Mouse (Mus musculus): ENCODE data around the gene Ceacam1. TPM values are rescaled to one million over a fixed set of nuclear protein-coding genes. Genes with fewer than 3 reads are reported as not detected.

Gene Ceacam1
- total RNA-seq, 4 experiments from 2014 or later = 8.5 to 24.4 (median 17.2) TPM

Other genes with a start within 250 kb of the Ceacam1 start
- gene Gsk3a, start 239.8 kb downstream of the Ceacam1 start, total RNA-seq (2022) = 100 to 1,000 TPM in 3 of 4 experiments, 10 to 100 TPM in 1; 99.2 to 107 (median 104) TPM
- gene Erf, start 226.8 kb downstream of the Ceacam1 start, total RNA-seq (2022) = 10 to 100 TPM; 23.6 to 29.4 (median 27.2) TPM
- 100 to 1,000 TPM; 118 to 195 (median 151) TPM for gene Cic, start 209.9 kb downstream of the Ceacam1 start, total RNA-seq (2022)
- 10 to 100 TPM; 34.0 to 48.5 (median 42.5) TPM for gene Pafah1b3, start 179.6 kb downstream of the Ceacam1 start, total RNA-seq (2022)
- not detected for gene Prr19, start 176.2 kb downstream of the Ceacam1 start, total RNA-seq (2022)
- 1 to 10 TPM; 1.8 to 4.8 (median 4.5) TPM for gene Tmem145, start 171.5 kb downstream of the Ceacam1 start, total RNA-seq (2022)
- gene Megf8, start 160.4 kb downstream of the Ceacam1 start, total RNA-seq (2022) = 10 to 100 TPM; 62.4 to 82.4 (median 71.7) TPM
- gene Cnfn, start 107.9 kb downstream of the Ceacam1 start, total RNA-seq (2022) = not detected
- gene Lipe, start 78.9 kb downstream of the Ceacam1 start, total RNA-seq (2022) = 100 to 1,000 TPM; 157 to 290 (median 256) TPM
- not detected for gene Cxcl17, start 64.7 kb downstream of the Ceacam1 start, total RNA-seq (2022)
- gene Ceacam2, start 62.3 kb upstream of the Ceacam1 start, total RNA-seq (2022) = 1 to 10 TPM in 2 of 4 experiments, under 1 TPM in 2; 0.83 to 2.1 (median 1.4) TPM
- gene Erich4, start 138.3 kb upstream of the Ceacam1 start, total RNA-seq (2022) = not detected
- gene Dmac2, start 141.8 kb upstream of the Ceacam1 start, total RNA-seq (2022) = 10 to 100 TPM; 27.8 to 36.7 (median 32.8) TPM
- gene B3gnt8, start 149.1 kb upstream of the Ceacam1 start, total RNA-seq (2022) = 1 to 10 TPM; 3.8 to 7.0 (median 4.5) TPM
- gene Bckdha, start 181.4 kb upstream of the Ceacam1 start, total RNA-seq (2022) = 100 to 1,000 TPM; 139 to 212 (median 169) TPM
- 10 to 100 TPM; 42.0 to 62.6 (median 51.4) TPM for gene Exosc5, start 181.6 kb upstream of the Ceacam1 start, total RNA-seq (2022)
- gene Tmem91, start 197.6 kb upstream of the Ceacam1 start, total RNA-seq (2022) = under 1 TPM in 1 of 4 experiments, not detected in 3; 0.77 TPM
- 10 to 100 TPM; 17.7 to 27.0 (median 21.4) TPM for gene B9d2, start 203.2 kb upstream of the Ceacam1 start, total RNA-seq (2022)
- 10 to 100 TPM; 23.8 to 41.1 (median 32.4) TPM for gene Tgfb1, start 209.4 kb upstream of the Ceacam1 start, total RNA-seq (2022)
- gene Ccdc97, start 241.5 kb upstream of the Ceacam1 start, total RNA-seq (2022) = 10 to 100 TPM; 51.3 to 63.7 (median 56.9) TPM